Mouse (Mus musculus) cerebellum, adult 2 months (tissue): ENCODE results near the gene Fgf12. TPM values are rescaled to one million over a fixed set of nuclear protein-coding genes. Genes with fewer than 3 reads are reported as not detected.

ENCODE experiments used
- DNase-seq, 2 experiments: peaks; one replicate each; pipeline ENCODE4 v3.0.0; 2021
- H3K27ac ChIP-seq: fragments of 200-500 bp; 2 replicates; pipeline ENCODE4 v1.5.1; 2012; ENCODE audit warnings: low read length, control low read depth, inconsistent platforms; ENCODE audit not compliant: insufficient read depth
- H3K27me3 ChIP-seq: fragments of 200-500 bp; 2 replicates; pipeline ENCODE4 v1.6.1; 2012; ENCODE audit warnings: inconsistent platforms, mild to moderate bottlenecking, low read length, moderate library complexity; ENCODE audit not compliant: control insufficient read depth, insufficient read depth
- H3K4me1 ChIP-seq: fragments of 200-500 bp; 2 replicates; pipeline ENCODE4 v1.6.1; 2011; ENCODE audit warnings: low read length; ENCODE audit not compliant: control insufficient read depth, insufficient read depth
- H3K4me3 ChIP-seq: fragments of 200-500 bp; replicated peaks from 2 replicates; pipeline ENCODE3; 2011; ENCODE audit warnings: mild to moderate bottlenecking, low read depth, low read length, control low read depth; ENCODE audit not compliant: insufficient read depth
- CTCF ChIP-seq: fragments of 200-500 bp; IDR thresholded peaks from 2 replicates; pipeline ENCODE4 v1.5.1; 2011; ENCODE audit warnings: low read depth, mild to moderate bottlenecking, control low read depth, low read length, moderate library complexity, borderline replicate concordance; ENCODE audit not compliant: insufficient read depth
- POLR2A ChIP-seq: fragments of 200-500 bp; IDR thresholded peaks from 2 replicates; pipeline ENCODE4 v1.6.1; 2011; ENCODE audit warnings: low read length, control low read depth, borderline replicate concordance; ENCODE audit not compliant: insufficient read depth
- WGBS: fragments of 180-500 bp; shearing (Covaris S2); methylation state at CpG from one replicate; pipeline ENCODE4 v1.1.7; 2018; 5-methylcytosine and 5-hydroxymethylcytosine counted together
- polyA plus RNA-seq: library from polyadenylated mRNA; depleted of rRNA; stranded (reverse); fragments of >200 nt; gene quantifications from 2 replicates; pipeline ENCODE4 v1.2.3, GENCODE M21; 2012

The Fgf12 gene
- polyA plus RNA-seq, 1 experiment: 125 TPM

GRCm38 (mm10) chr16:28289689-28290330 is 463.1 kb downstream of the Fgf12 start:
- Histone ChIP-seq H3K4me3 (no peak overlapping the region), H3K27ac (no peak overlapping the region), H3K4me1 (peaks cover 2% of the 10 kb centered on the region; the same call in 1 of the 2 replicates), H3K27me3 (no peaks in the 10 kb centered on the region)
- WGBS: 47% methylated on average over 4 of the region's 4 CpGs
- no peak for TF ChIP-seq CTCF
- TF ChIP-seq POLR2A: no peak
- peak in 1 of 2 experiments; percentile 18 for DNase-seq

- WGBS: 43% methylated on average over 5 of the region's 5 CpGs
- Histone ChIP-seq H3K4me3 (no peak overlapping the region), H3K4me1 (no peaks in the 10 kb centered on the region), H3K27ac (no peak overlapping the region), H3K27me3 (no peaks in the 10 kb centered on the region)
- no peak for TF ChIP-seq CTCF
- no peak for TF ChIP-seq POLR2A
- DNase-seq: no peak
Observed at GRCm38 (mm10) chr16:28257904-28258303, 495.0 kb downstream of the Fgf12 start.

GRCm38 (mm10) chr16:28254303-28254702 is 498.6 kb downstream of the Fgf12 start:
- DNase-seq: no peak
- no peak overlapping the region for H3K27ac ChIP-seq
- H3K4me1 ChIP-seq: no peaks in the 10 kb centered on the region
- TF ChIP-seq CTCF: no peak
- TF ChIP-seq POLR2A: no peak
- no peak overlapping the region for H3K4me3 ChIP-seq
- H3K27me3 ChIP-seq: no peaks in the 10 kb centered on the region
- 95% methylated on average over 4 of the region's 4 CpGs for WGBS

- no peak for DNase-seq
- no peak overlapping the region for H3K4me3 ChIP-seq
- no peak for TF ChIP-seq POLR2A
- H3K27me3 ChIP-seq: no peaks in the 10 kb centered on the region
- WGBS: 78% methylated on average over 3 of the region's 3 CpGs
- no peaks in the 10 kb centered on the region for H3K4me1 ChIP-seq
- H3K27ac ChIP-seq: no peak overlapping the region
Observed at GRCm38 (mm10) chr16:28251930-28252329, 500.9 kb downstream of the Fgf12 start.

DNA sequence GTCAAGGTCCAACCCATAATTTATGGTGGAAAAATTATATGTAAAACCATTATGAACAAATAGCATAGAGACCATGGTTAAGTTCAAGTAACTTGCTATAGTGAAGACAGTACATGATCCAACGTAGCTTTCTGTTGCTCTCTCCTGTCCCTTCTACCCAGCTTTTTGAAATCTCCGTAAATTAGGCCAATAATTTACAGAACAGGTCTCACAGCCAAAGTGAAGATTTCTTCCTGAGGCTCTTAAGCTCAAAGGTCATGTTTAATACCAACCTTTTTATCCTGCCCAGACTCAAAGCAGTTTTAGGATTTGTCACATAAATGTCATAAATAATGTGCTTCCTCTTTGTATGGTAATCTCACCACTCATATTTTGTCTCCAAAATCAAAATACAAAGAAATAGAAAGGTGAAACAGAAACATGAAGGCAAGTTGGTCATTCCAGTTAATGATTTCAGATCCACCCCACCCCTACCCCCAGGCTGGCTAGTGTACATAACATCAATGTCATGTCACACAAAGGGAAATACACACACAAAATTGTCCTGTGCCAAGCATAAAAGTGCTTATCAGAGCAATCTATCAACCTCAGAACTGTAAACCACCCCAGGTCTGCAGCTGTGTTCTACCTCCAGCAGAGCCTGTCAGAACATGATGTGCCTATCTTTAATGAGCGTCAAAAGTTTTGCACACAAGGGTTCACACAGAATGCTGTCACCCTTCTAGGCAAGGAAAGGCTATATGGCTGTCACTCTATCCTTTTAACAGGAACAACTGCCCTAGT is 509.8 kb downstream of the Fgf12 start:
- 86% methylated on average over 3 of the region's 3 CpGs for WGBS
- Histone ChIP-seq H3K27me3 (no peaks in the 10 kb centered on the region), H3K27ac (no peak overlapping the region), H3K4me1 (peaks cover 5% of the 10 kb centered on the region; the same call in 1 of the 2 replicates), H3K4me3 (no peak overlapping the region)
- TF ChIP-seq POLR2A (no peak), CTCF (no peak)
- DNase-seq: no peak

DNA sequence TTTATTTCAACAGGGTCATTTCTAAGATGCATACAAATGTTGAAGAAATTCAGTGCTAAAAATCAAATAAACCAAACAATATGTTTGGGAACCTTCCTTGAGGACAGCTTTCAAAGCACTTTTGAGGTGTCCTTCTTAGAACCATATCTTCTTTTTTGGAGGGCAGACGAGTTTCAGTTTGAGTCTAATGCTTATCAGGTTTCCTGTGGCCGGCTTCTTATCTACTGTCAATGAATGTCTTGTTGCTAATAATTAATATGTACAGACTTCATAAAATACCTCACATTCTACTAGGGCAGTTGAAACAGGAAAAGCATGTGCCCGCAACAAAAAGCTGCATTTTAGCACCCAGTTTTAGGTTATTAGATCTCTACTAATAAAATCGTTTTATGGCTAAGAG is 513.5 kb downstream of the Fgf12 start:
- Histone ChIP-seq H3K27me3 (no peaks in the 10 kb centered on the region), H3K27ac (no peak overlapping the region), H3K4me3 (no peak overlapping the region), H3K4me1 (peaks cover 7% of the 10 kb centered on the region; the same call in 1 of the 2 replicates)
- WGBS: 91% methylated on average over 4 of the region's 4 CpGs
- TF ChIP-seq POLR2A (no peak), CTCF (no peak)
- no peak for DNase-seq

- no peak for TF ChIP-seq CTCF
- TF ChIP-seq POLR2A: no peak
- peak overlapping the region; percentile 79 for H3K27ac ChIP-seq
- H3K4me1 ChIP-seq: peaks cover 7% of the 10 kb centered on the region; the same call in 1 of the 2 replicates
- WGBS: 9% methylated on average over 13 of the region's 13 CpGs
- H3K4me3 ChIP-seq: peak overlapping the region; percentile 34
- peak; percentile 69 to 85 for DNase-seq
- no peaks in the 10 kb centered on the region for H3K27me3 ChIP-seq
Observed at GRCm38 (mm10) chr16:28238019-28238868, 514.6 kb downstream of the Fgf12 start.
